Mouse (Mus musculus): ENCODE measurements around the gene Hfm1.

GRCm38 (mm10) chr5:106927996-106928395 is 1.9 kb upstream of the Hfm1 start:
- TF ChIP-seq CTCF (IDR thresholded peaks at IDR 0.05) (no peak), EP300 (IDR thresholded peaks at IDR 0.05) (no peak)

Data from lung, postnatal 0 days (tissue).